Mouse (Mus musculus) brain, embryonic 14.5 days (tissue): Measurements from ENCODE around the gene Fndc3b.

ENCODE experiments used
- CTCF ChIP-seq: fragments of 200-500 bp; IDR thresholded peaks from 2 replicates; pipeline ENCODE4 v1.5.1; 2012; ENCODE audit warnings: inconsistent platforms, mild to moderate bottlenecking, moderate library complexity, borderline replicate concordance; ENCODE audit not compliant: insufficient read depth, insufficient read length; ENCODE audit errors: extremely low read depth
- POLR2A ChIP-seq: fragments of 200-500 bp; IDR thresholded peaks from 2 replicates; pipeline ENCODE4 v1.6.1; 2012; ENCODE audit warnings: mild to moderate bottlenecking, inconsistent platforms, borderline replicate concordance; ENCODE audit not compliant: poor library complexity, insufficient read depth, insufficient read length, severe bottlenecking; ENCODE audit errors: extremely low read depth

- TF ChIP-seq POLR2A (no peak), CTCF (no peak)
These were observed 247.7 kb downstream of the Fndc3b start for GRCm38 (mm10) chr3:27463373-27463772.
